Mouse (Mus musculus) midbrain, embryonic 16.5 days (tissue): ENCODE measurements at regions not wholly inside any gene's neighbourhood (a gene's known extent, or its start where the extent isn't known, plus 50 kb on each side); places are given as distances from the start of the nearest gene placed in this dataset.

ENCODE experiments used
- ATAC-seq: fragments of 200-750 bp; cut with Nextera tagmentation; 2 replicates; pipeline ENCODE4 v1.8.0; 2017; ENCODE audit warnings: moderate TSS enrichment
- H3K27ac ChIP-seq: fragments of 300-500 bp; sonication (generic); 2 replicates; pipeline ENCODE4 v1.5.1; 2014; ENCODE audit warnings: mild to moderate bottlenecking, low read length, mixed read lengths
- H3K27me3 ChIP-seq: fragments of 300-500 bp; sonication (generic); 2 replicates; pipeline ENCODE4 v1.6.1; 2014; ENCODE audit warnings: low read depth, low read length, mixed read lengths; ENCODE audit not compliant: control insufficient read depth, insufficient read depth
- H3K36me3 ChIP-seq: fragments of 300-500 bp; sonication (generic); 2 replicates; pipeline ENCODE4 v1.6.1; 2014; ENCODE audit warnings: mild to moderate bottlenecking, low read length, moderate library complexity, mixed read lengths; ENCODE audit not compliant: control insufficient read depth, insufficient read depth
- H3K4me1 ChIP-seq: fragments of 300-500 bp; sonication (generic); 2 replicates; pipeline ENCODE4 v1.6.1; 2014; ENCODE audit warnings: mild to moderate bottlenecking, low read length, mixed read lengths; ENCODE audit not compliant: control insufficient read depth, insufficient read depth
- H3K4me2 ChIP-seq: fragments of 300-500 bp; sonication (generic); 2 replicates; pipeline ENCODE4 v1.6.1; 2014; ENCODE audit warnings: mild to moderate bottlenecking, low read length, mixed read lengths
- H3K4me3 ChIP-seq: fragments of 300-500 bp; sonication (generic); 2 replicates; pipeline ENCODE4 v1.5.1; 2014; ENCODE audit warnings: low read depth, mild to moderate bottlenecking, low read length, moderate library complexity, mixed read lengths
- H3K9ac ChIP-seq: fragments of 300-500 bp; sonication (generic); 2 replicates; pipeline ENCODE4 v1.6.1; 2014; ENCODE audit warnings: low read depth, low read length, mixed read lengths
- H3K9me3 ChIP-seq: fragments of 300-500 bp; sonication (generic); replicated peaks from 2 replicates; pipeline ENCODE4 v1.6.1; 2014; ENCODE audit warnings: mild to moderate bottlenecking, low read length, mixed read lengths; ENCODE audit not compliant: control insufficient read depth, poor library complexity, severe bottlenecking
- WGBS: fragments of 180-500 bp; shearing (Covaris S2); extraction: QIAGEN DNeasy Blood & Tissue Kit; methylation state at CpG from one replicate; pipeline ENCODE4 v1.1.7; 2014; 5-methylcytosine and 5-hydroxymethylcytosine counted together

DNA sequence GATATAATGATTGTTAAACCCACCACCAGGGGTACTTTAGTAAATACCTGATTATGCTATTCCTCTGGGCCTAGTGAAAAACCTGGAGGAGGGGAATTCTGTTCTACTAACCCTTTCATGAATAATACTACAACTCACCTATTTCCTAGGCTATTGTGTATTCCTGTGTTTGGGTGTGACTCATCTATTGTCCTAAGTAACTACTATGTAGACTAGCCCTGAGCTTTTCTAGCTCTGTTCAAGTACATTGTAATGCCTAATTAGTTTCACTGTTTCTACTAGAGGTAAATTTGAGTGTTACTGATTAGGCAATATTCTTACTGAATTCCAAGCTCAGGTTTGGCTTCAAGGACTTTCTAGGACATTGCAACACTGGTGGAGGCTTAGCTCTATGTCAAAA lies 1032.0 kb upstream of the Ppp6c start:
- Histone ChIP-seq H3K4me2 (no peak overlapping the region), H3K27me3 (no peaks in the 10 kb centered on the region), H3K9me3 (no peaks in the 10 kb centered on the region), H3K9ac (no peak overlapping the region), H3K27ac (no peak overlapping the region), H3K36me3 (no peaks in the 10 kb centered on the region), H3K4me3 (no peak overlapping the region), H3K4me1 (no peaks in the 10 kb centered on the region)
- no peak for ATAC-seq

DNA sequence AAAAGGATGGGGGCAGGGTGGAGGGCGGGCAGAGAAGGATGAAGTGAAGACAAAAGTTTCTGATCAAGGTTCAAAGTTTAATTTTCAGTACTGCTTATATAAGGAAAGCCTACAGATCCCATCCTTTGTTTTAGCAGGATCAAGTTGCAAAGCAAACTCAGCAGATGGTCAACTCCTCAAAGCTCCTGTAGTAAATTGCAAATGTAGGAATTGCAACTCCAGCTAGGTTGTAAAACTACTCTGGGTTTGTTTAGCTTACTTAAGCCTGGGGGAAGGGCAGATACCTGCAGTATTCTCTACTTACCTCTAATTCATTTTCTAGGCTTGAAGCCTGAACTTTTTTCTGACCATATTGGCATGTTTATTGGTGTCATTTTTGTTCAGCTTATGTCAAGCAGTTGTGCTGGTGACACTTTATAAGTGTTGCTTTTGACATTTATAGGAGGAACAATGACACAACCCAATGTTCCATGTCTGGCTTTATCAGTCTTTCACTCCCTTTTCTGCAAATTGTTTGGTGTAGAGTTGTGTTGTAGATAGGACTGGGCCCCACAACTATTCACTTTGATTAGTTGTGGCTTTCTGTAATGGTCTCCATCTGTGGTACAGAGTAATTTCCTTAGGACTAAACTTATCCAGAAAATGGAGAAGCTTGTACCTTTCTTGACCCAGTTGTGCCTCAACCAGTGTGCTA lies 1023.5 kb upstream of the Ppp6c start:
- no peaks in the 10 kb centered on the region for H3K27me3 ChIP-seq
- H3K4me1 ChIP-seq, result no peaks in the 10 kb centered on the region
- H3K9me3 ChIP-seq, result no peaks in the 10 kb centered on the region
- ATAC-seq, result no peak
- no peak overlapping the region for H3K4me3 ChIP-seq
- H3K9ac ChIP-seq, result no peak overlapping the region
- no peak overlapping the region for H3K27ac ChIP-seq
- no peaks in the 10 kb centered on the region for H3K36me3 ChIP-seq
- 48% methylated on average over 1 of the region's 1 CpGs for WGBS
- H3K4me2 ChIP-seq, result no peak overlapping the region

DNA sequence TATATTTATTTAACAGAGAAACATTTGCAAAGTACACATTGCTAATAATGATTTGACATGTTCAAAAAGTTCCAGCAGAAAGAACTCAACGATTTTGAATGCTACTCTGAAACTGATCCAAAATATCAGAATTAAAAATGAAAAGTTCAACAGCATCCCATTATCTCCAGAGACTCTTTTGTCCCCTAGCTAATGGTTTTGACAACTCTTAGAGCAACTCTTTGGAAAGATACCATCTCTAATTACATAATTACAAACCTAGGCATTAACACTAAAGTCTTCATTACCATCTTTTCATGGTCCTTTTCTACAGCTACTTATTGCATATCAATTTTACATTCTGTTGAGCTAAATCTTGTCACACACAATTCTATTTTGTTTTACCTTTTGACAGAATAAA lies 997.5 kb upstream of the Ppp6c start:
- no peaks in the 10 kb centered on the region for H3K9me3 ChIP-seq
- no peak overlapping the region for H3K27ac ChIP-seq
- H3K4me1 ChIP-seq, result no peaks in the 10 kb centered on the region
- no peak overlapping the region for H3K4me3 ChIP-seq
- 73% methylated on average over 1 of the region's 1 CpGs for WGBS
- H3K27me3 ChIP-seq, result no peaks in the 10 kb centered on the region
- no peaks in the 10 kb centered on the region for H3K36me3 ChIP-seq
- no peak overlapping the region for H3K9ac ChIP-seq
- H3K4me2 ChIP-seq, result no peak overlapping the region
- no peak for ATAC-seq

DNA sequence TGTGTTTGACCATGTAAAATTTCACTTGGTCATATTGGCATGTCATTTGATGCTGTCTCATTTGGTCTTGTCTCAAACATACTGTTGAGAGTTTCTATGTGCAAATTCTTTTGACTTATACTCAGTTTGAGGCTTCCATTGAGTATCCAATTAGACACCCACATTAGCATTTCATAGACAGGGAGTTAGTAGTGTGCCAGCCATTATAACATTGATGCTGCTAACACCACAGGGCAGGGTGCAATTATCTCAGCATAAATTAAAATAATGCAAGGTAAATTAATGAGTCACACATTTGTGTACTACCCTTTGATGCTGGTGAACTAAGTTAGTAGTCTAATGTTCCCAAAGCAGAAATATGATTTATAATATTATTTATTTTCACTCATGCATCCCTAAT lies 997.0 kb upstream of the Ppp6c start:
- Histone ChIP-seq H3K9ac (no peak overlapping the region), H3K4me2 (no peak overlapping the region), H3K9me3 (no peaks in the 10 kb centered on the region), H3K4me3 (no peak overlapping the region), H3K27ac (no peak overlapping the region), H3K27me3 (no peaks in the 10 kb centered on the region), H3K4me1 (no peaks in the 10 kb centered on the region), H3K36me3 (no peaks in the 10 kb centered on the region)
- ATAC-seq, result peak; percentile 66
